Comparison of ENCODE assay signal across 25 mouse cellular contexts in genomic region chr19:6351431-6352106, GRCm38 (mm10). TPM values are rescaled to one million over a fixed set of nuclear protein-coding genes. Genes with fewer than 3 reads are reported as not detected.
DNase-seq lines count a peak whose midpoint lies in the region; ATAC-seq and TF ChIP-seq lines count a peak whose summit lies in the region.
"Had no signal": no experiment of that assay in that cellular context is flagged by ENCODE, and none has a peak within 500 bp of the region (broad histone marks: within the 10 kb centered on the region; RNA-seq: fewer than 3 reads in every experiment).

No protein-coding gene starts in this region.

- no peaks in the 10 kb centered on the region for H3K27me3 ChIP-seq in embryonic facial prominence, embryonic 13.5 days
- H3K27me3 ChIP-seq in limb, embryonic 15.5 days = no peaks in the 10 kb centered on the region
- H3K27me3 ChIP-seq in liver, postnatal 0 days (ENCODE audit: insufficient read depth, low read length) = no peaks in the 10 kb centered on the region
- H3K27me3 ChIP-seq: forebrain, embryonic 15.5 days; heart, embryonic 13.5 days; hindbrain, embryonic 13.5 days; liver, embryonic 12.5 days; midbrain, embryonic 13.5 days had no signal

- H3K4me1 ChIP-seq in embryonic facial prominence, embryonic 13.5 days = peaks cover 17% of the 10 kb centered on the region
- peaks cover 18% of the 10 kb centered on the region for H3K4me1 ChIP-seq in limb, embryonic 15.5 days
- H3K4me1 ChIP-seq in liver, postnatal 0 days (ENCODE audit: insufficient read depth) = peaks cover 12% of the 10 kb centered on the region
- H3K4me1 ChIP-seq: forebrain, embryonic 15.5 days had no signal

- H3K9me3 ChIP-seq in embryonic facial prominence, embryonic 13.5 days = no peaks in the 10 kb centered on the region
- no peaks in the 10 kb centered on the region for H3K9me3 ChIP-seq in limb, embryonic 15.5 days
- no peaks in the 10 kb centered on the region for H3K9me3 ChIP-seq in liver, postnatal 0 days (ENCODE audit: low read length)
- H3K9me3 ChIP-seq: forebrain, embryonic 15.5 days; heart, embryonic 13.5 days; hindbrain, embryonic 13.5 days; liver, embryonic 12.5 days; midbrain, embryonic 13.5 days had no signal

- TF ChIP-seq EP300 in liver, postnatal 0 days (IDR thresholded peaks at IDR 0.05; ENCODE audit: low read depth) = no peak

- WGBS in embryonic facial prominence, embryonic 13.5 days = 60% methylated on average over 14 of the region's 14 CpGs
- 61% methylated on average over 14 of the region's 14 CpGs for WGBS in limb, embryonic 15.5 days
- WGBS in liver, postnatal 0 days (ENCODE audit: insufficient replicate concordance) = 73% methylated on average over 14 of the region's 14 CpGs

- peaks cover 41% of the 10 kb centered on the region for H3K36me3 ChIP-seq in embryonic facial prominence, embryonic 13.5 days
- H3K36me3 ChIP-seq in limb, embryonic 15.5 days = peaks cover 48% of the 10 kb centered on the region
- H3K36me3 ChIP-seq in liver, postnatal 0 days (replicated peaks; ENCODE audit: insufficient read depth, low read length) = peaks cover 32% of the 10 kb centered on the region

- no peak for ATAC-seq in embryonic facial prominence, embryonic 13.5 days (ENCODE audit: insufficient number of reproducible peaks, insufficient read depth, low FRiP score, low TSS enrichment, low read depth)
- ATAC-seq in limb, embryonic 15.5 days (ENCODE audit: insufficient number of reproducible peaks, low FRiP score, low TSS enrichment, low read depth) = no peak
- ATAC-seq in liver, postnatal 0 days = no peak
- ATAC-seq: forebrain, embryonic 15.5 days; liver, embryonic 12.5 days; midbrain, embryonic 13.5 days had no signal

- peak overlapping the region; percentile 46; the same call in 1 of the 2 replicates for H3K9ac ChIP-seq in embryonic facial prominence, embryonic 13.5 days
- H3K9ac ChIP-seq in limb, embryonic 15.5 days = 0 out of 2 replicates have a peak overlapping the region, but pooled peaks have one; percentile 8
- H3K9ac ChIP-seq in liver, postnatal 0 days (replicated peaks) = no peak overlapping the region
- H3K9ac ChIP-seq: forebrain, embryonic 15.5 days; heart, embryonic 13.5 days; hindbrain, embryonic 13.5 days; liver, embryonic 12.5 days; midbrain, embryonic 13.5 days had no signal

- H3K4me3 ChIP-seq in embryonic facial prominence, embryonic 13.5 days = no peak overlapping the region
- H3K4me3 ChIP-seq in limb, embryonic 15.5 days = no peak overlapping the region
- no peak overlapping the region for H3K4me3 ChIP-seq in liver, postnatal 0 days (ENCODE audit: low read depth, low read length)
- H3K4me3 ChIP-seq: forebrain, embryonic 15.5 days; heart, adult 2 months; heart, embryonic 13.5 days; hindbrain, embryonic 13.5 days; left cerebral cortex, adult 2 months; liver, embryonic 12.5 days; midbrain, embryonic 13.5 days had no signal

- H3K27ac ChIP-seq in embryonic facial prominence, embryonic 13.5 days = peak overlapping the region; percentile 22; the same call in 1 of the 2 replicates
- H3K27ac ChIP-seq in limb, embryonic 15.5 days = no peak overlapping the region
- no peak overlapping the region for H3K27ac ChIP-seq in liver, postnatal 0 days (ENCODE audit: low read depth)
- H3K27ac ChIP-seq: forebrain, embryonic 15.5 days; heart, adult 2 months; heart, embryonic 13.5 days; hindbrain, embryonic 13.5 days; left cerebral cortex, adult 2 months; liver, embryonic 12.5 days; midbrain, embryonic 13.5 days had no signal

- no peak for TF ChIP-seq CTCF in liver, postnatal 0 days (IDR thresholded peaks at IDR 0.05; ENCODE audit: low read depth)

- H3K4me2 ChIP-seq in embryonic facial prominence, embryonic 13.5 days = no peak overlapping the region
- H3K4me2 ChIP-seq in limb, embryonic 15.5 days = no peak overlapping the region
- H3K4me2 ChIP-seq in liver, postnatal 0 days (ENCODE audit: low read depth, low read length) = no peak overlapping the region
- H3K4me2 ChIP-seq: forebrain, embryonic 15.5 days; heart, embryonic 13.5 days; hindbrain, embryonic 13.5 days; liver, embryonic 12.5 days; midbrain, embryonic 13.5 days had no signal

- peak; percentile 34 to 49 for DNase-seq in cerebellum, postnatal 10 days
- no peak for DNase-seq in cerebellum, adult 9-10 months
- peak; percentile 46 to 47 for DNase-seq in kidney, postnatal 25 days
- no peak for DNase-seq in kidney, postnatal 14 days
- DNase-seq in embryo, embryonic 9.5 days (ENCODE audit: extremely low spot score) = no peak
- DNase-seq in liver, postnatal 0 days = no peak
- DNase-seq: adrenal gland, adult 2 months; cerebellum, adult 18-20 months; cerebellum, postnatal 36 days; gastrocnemius, postnatal 14 days; heart, adult 2 months; heart, postnatal 14 days; kidney, adult 18-20 months; kidney, postnatal 4 days; left cerebral cortex, postnatal 4 days; lung, adult 2 months; right cerebral cortex, postnatal 14 days had no signal

RNA-seq across cellular contexts. Expression of gene Map4k2, which starts 10.6 kb away (rescaled TPM):
- 13.8 and 15.3 TPM in 2 replicates for polyA plus RNA-seq in embryonic facial prominence, embryonic 13.5 days (2015; fragmentation: Nextera tagmentation; extraction: Ambion mirVana)
- polyA plus RNA-seq in limb, embryonic 15.5 days (2015; fragmentation: Nextera tagmentation; extraction: Ambion mirVana) = 14.6 and 16.2 TPM in 2 replicates
- 5.6 and 5.7 TPM in 2 replicates for polyA plus RNA-seq in liver, postnatal 0 days (2015; fragmentation: Nextera tagmentation; extraction: Ambion mirVana)

RNA-seq across cellular contexts. Expression of gene Sf1, which starts 11.9 kb away (rescaled TPM):
- 137 and 151 TPM in 2 replicates for polyA plus RNA-seq in embryonic facial prominence, embryonic 13.5 days (2015; fragmentation: Nextera tagmentation; extraction: Ambion mirVana)
- 115 TPM in 2 replicates for polyA plus RNA-seq in limb, embryonic 15.5 days (2015; fragmentation: Nextera tagmentation; extraction: Ambion mirVana)
- polyA plus RNA-seq in liver, postnatal 0 days (2015; fragmentation: Nextera tagmentation; extraction: Ambion mirVana) = 34.6 and 35.7 TPM in 2 replicates

RNA-seq across cellular contexts. Expression of gene Men1, which starts 16.8 kb away (rescaled TPM):
- polyA plus RNA-seq in embryonic facial prominence, embryonic 13.5 days (2015; fragmentation: Nextera tagmentation; extraction: Ambion mirVana) = 91.6 and 92.4 TPM in 2 replicates
- polyA plus RNA-seq in limb, embryonic 15.5 days (2015; fragmentation: Nextera tagmentation; extraction: Ambion mirVana) = 81.5 and 81.7 TPM in 2 replicates
- 10.0 and 11.1 TPM in 2 replicates for polyA plus RNA-seq in liver, postnatal 0 days (2015; fragmentation: Nextera tagmentation; extraction: Ambion mirVana)

RNA-seq across cellular contexts. Expression of gene Pygm, which starts 32.6 kb away (rescaled TPM):
- polyA plus RNA-seq in embryonic facial prominence, embryonic 13.5 days (2015; fragmentation: Nextera tagmentation; extraction: Ambion mirVana) = 3.7 and 5.4 TPM in 2 replicates
- 23.4 and 89.0 TPM in 2 replicates for polyA plus RNA-seq in limb, embryonic 15.5 days (2015; fragmentation: Nextera tagmentation; extraction: Ambion mirVana)
- polyA plus RNA-seq in liver, postnatal 0 days (2015; fragmentation: Nextera tagmentation; extraction: Ambion mirVana) = 2.5 and 8.9 TPM in 2 replicates

RNA-seq across cellular contexts. Expression of gene Cdc42bpg, which starts 45.3 kb away (rescaled TPM):
- polyA plus RNA-seq in embryonic facial prominence, embryonic 13.5 days (2015; fragmentation: Nextera tagmentation; extraction: Ambion mirVana) = 0.91 and 0.92 TPM in 2 replicates
- 1.4 and 2.0 TPM in 2 replicates for polyA plus RNA-seq in limb, embryonic 15.5 days (2015; fragmentation: Nextera tagmentation; extraction: Ambion mirVana)
- 0.27 and 0.35 TPM in 2 replicates for polyA plus RNA-seq in liver, postnatal 0 days (2015; fragmentation: Nextera tagmentation; extraction: Ambion mirVana)

Comparison
In these comparisons a context has a peak if more than half of its experiments do, and no peak if none do; other contexts are left out.
1. DNase-seq: peak in cerebellum, postnatal 10 days (2 of 2) and kidney, postnatal 25 days (2 of 2); none in cerebellum, adult 9-10 months (single experiment), kidney, postnatal 14 days (single experiment), embryo, embryonic 9.5 days (single experiment) and liver, postnatal 0 days (single experiment).